Mouse (Mus musculus) kidney, adult 2 months (tissue): Measurements from ENCODE around the gene Bri3bp.

Experiments used
- CTCF ChIP-seq: fragments of 200-500 bp; conservative IDR thresholded peaks from 2 replicates; pipeline ENCODE4 v1.5.1; 2011; ENCODE audit warnings: low read depth, mild to moderate bottlenecking, control low read depth, low read length, moderate library complexity, mixed read lengths; ENCODE audit not compliant: insufficient read depth, insufficient read length
- POLR2A ChIP-seq: fragments of 200-500 bp; IDR thresholded peaks from one replicate; pipeline ENCODE4 v1.6.1; 2011; ENCODE audit warnings: low read depth, low read length, control low read depth

DNA sequence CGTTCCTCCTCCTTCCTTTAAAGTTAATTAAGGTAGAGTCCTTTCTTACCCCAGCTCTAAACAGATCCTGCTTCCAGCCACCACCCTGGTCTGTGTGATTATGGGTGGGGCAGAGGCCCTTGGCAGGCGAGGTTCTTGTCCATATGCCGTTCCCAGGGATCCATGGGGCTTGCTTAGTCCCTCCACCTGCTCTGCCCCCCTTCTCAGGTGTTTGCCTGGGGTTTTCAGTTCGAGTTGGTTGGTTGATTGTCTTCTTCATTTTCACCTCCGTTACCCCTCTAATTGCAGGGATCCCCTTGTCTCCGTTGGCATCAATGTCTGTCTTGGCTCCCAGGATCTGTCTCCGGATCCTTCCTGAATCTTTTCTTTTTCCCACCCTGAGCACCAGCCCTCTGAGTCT is 35.4 kb downstream of the Bri3bp start:
- TF ChIP-seq POLR2A (no peak), CTCF (no peak)
